Mouse (Mus musculus) heart, embryonic 13.5 days (tissue): ENCODE results near the gene Rin2. TPM values are rescaled to one million over a fixed set of nuclear protein-coding genes. Genes with fewer than 3 reads are reported as not detected.
A peak's percentile ranks its signal among the peaks of the same experiment; 100 is the strongest.

Source experiments
- ATAC-seq: fragments of 200-750 bp; cut with Nextera tagmentation; 2 replicates; pipeline ENCODE4 v1.8.0; 2017; ENCODE audit warnings: moderate TSS enrichment; ENCODE audit not compliant: insufficient number of reproducible peaks, low FRiP score, low TSS enrichment; ENCODE audit errors: extremely low read depth
- H3K27ac ChIP-seq: fragments of 300-500 bp; sonication (generic); replicated peaks from 2 replicates; pipeline ENCODE4 v1.5.1; 2015; ENCODE audit warnings: moderate library complexity, mild to moderate bottlenecking, inconsistent platforms
- H3K27me3 ChIP-seq: fragments of 300-500 bp; sonication (generic); replicated peaks from 2 replicates; pipeline ENCODE4 v1.6.1; 2015; ENCODE audit warnings: mild to moderate bottlenecking, inconsistent platforms
- H3K36me3 ChIP-seq: fragments of 300-500 bp; sonication (generic); 2 replicates; pipeline ENCODE4 v1.6.1; 2015; ENCODE audit warnings: mild to moderate bottlenecking, inconsistent platforms
- H3K4me1 ChIP-seq: fragments of 300-500 bp; sonication (generic); 2 replicates; pipeline ENCODE4 v1.6.1; 2015; ENCODE audit warnings: inconsistent platforms
- H3K4me2 ChIP-seq: fragments of 300-500 bp; sonication (generic); 2 replicates; pipeline ENCODE4 v1.6.1; 2015; ENCODE audit warnings: inconsistent platforms, mild to moderate bottlenecking, moderate library complexity
- H3K4me3 ChIP-seq: fragments of 300-500 bp; sonication (generic); 2 replicates; pipeline ENCODE4 v1.5.1; 2015; ENCODE audit warnings: moderate library complexity, mild to moderate bottlenecking, inconsistent platforms
- H3K9ac ChIP-seq: fragments of 300-500 bp; sonication (generic); 2 replicates; pipeline ENCODE4 v1.6.1; 2015; ENCODE audit warnings: inconsistent platforms, mild to moderate bottlenecking, moderate library complexity
- H3K9me3 ChIP-seq: fragments of 300-500 bp; sonication (generic); 2 replicates; pipeline ENCODE4 v1.6.1; 2016; ENCODE audit warnings: inconsistent platforms
- WGBS: fragments of 180-500 bp; shearing (Covaris S2); methylation state at CpG from one replicate; pipeline ENCODE4 v1.1.7; 2015; ENCODE audit warnings: mixed read lengths; 5-methylcytosine and 5-hydroxymethylcytosine counted together
- polyA plus RNA-seq: library from polyadenylated mRNA; unstranded; fragments of >200 nt; fragmentation: Nextera tagmentation; extraction: Ambion mirVana; gene quantifications from 2 replicates; pipeline ENCODE4 v1.2.1, GENCODE M21; 2015

Rin2 gene
- polyA plus RNA-seq, 1 experiment from 2014 or later: 15.6 TPM

DNA sequence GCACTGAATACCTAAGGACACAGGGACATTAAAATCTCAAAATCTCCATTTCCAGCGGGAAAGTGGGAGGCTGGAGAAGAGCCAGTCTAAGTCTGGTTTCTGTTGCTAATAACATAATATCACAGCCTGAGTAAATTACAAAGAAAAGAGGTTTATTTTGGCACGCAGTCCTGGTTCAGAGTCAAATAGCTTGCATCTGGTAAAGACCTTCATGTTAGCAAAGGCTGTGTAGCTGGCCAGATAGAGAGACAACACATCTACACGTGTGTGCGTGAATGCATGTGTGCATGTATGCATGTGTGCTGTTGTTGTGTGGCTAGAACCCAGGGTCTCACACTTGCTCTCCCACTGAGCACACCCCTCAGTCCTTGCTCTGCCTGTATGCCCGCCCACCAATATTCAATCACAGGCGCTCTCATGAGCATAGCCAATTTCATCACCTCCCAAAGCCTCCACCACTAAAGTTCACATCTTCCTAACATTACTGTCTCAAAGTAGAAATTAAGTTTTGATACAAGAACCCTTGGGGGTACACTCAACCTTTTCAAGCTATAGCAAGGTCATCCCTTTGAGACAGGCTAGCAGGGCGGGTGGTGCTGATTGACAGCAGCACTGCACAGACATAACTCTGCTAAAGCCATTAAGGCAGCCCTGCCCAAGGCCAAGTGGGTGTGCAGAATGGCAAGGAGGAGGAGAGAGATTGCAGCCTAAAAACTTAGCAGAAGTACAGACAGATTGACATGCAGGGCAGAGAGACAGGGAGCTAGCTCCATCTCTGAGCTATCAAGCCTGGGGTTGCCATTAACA lies 95.9 kb downstream of the Rin2 start:
- H3K9me3 ChIP-seq: no peaks in the 10 kb centered on the region
- H3K27ac ChIP-seq: peak overlapping the region; percentile 69
- H3K4me3 ChIP-seq: no peak overlapping the region
- H3K9ac ChIP-seq: no peak overlapping the region
- H3K27me3 ChIP-seq: no peaks in the 10 kb centered on the region
- no peak; the same call in 1 of the 2 replicates for ATAC-seq
- 58% methylated on average over 7 of the region's 7 CpGs for WGBS
- 0 out of 2 replicates have a peak, but pooled peaks cover 8% of the 10 kb centered on the region for H3K36me3 ChIP-seq
- peak overlapping the region; percentile 29; the same call in 1 of the 2 replicates for H3K4me2 ChIP-seq
- peaks cover 34% of the 10 kb centered on the region for H3K4me1 ChIP-seq

DNA sequence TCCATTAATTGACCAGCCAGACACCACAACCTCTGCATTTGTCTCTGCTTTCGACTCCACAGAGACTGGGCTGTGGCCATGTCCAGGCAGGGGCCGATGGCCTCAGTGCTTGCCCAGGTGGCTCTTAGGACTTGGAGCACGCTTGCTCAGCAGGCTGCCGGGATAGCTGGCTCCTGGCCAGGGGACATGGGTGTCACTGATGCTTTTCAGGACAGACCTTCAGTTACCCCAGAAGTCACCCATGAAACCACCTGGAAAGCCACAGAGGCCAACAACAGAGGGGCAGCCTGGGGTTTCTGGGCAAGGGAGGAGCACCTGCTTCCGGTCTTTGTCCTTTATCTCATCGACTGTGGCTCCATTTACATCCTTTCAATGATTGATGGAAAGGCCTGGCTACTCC lies 108.2 kb downstream of the Rin2 start:
- 32% methylated on average over 6 of the region's 6 CpGs for WGBS
- no peak for ATAC-seq
- Histone ChIP-seq H3K36me3 (no peaks in the 10 kb centered on the region), H3K9ac (no peak overlapping the region), H3K4me1 (peaks cover 53% of the 10 kb centered on the region), H3K27ac (no peak overlapping the region), H3K4me2 (no peak overlapping the region), H3K4me3 (no peak overlapping the region), H3K27me3 (no peaks in the 10 kb centered on the region), H3K9me3 (no peaks in the 10 kb centered on the region)

- 54% methylated on average over 13 of the region's 13 CpGs for WGBS
- peak overlapping the region; percentile 77; the same call in 1 of the 2 replicates for H3K4me2 ChIP-seq
- peaks cover 54% of the 10 kb centered on the region for H3K4me1 ChIP-seq
- peak overlapping the region; percentile 91 for H3K27ac ChIP-seq
- H3K9ac ChIP-seq: peak overlapping the region; percentile 24; the same call in 1 of the 2 replicates
- no peak overlapping the region for H3K4me3 ChIP-seq
- H3K9me3 ChIP-seq: no peaks in the 10 kb centered on the region
- H3K27me3 ChIP-seq: no peaks in the 10 kb centered on the region
- no peak for ATAC-seq
- peaks cover 4% of the 10 kb centered on the region; the same call in 1 of the 2 replicates for H3K36me3 ChIP-seq
Measured at GRCm38 (mm10) chr2:145784246-145784935, 109.4 kb downstream of the Rin2 start.

DNA sequence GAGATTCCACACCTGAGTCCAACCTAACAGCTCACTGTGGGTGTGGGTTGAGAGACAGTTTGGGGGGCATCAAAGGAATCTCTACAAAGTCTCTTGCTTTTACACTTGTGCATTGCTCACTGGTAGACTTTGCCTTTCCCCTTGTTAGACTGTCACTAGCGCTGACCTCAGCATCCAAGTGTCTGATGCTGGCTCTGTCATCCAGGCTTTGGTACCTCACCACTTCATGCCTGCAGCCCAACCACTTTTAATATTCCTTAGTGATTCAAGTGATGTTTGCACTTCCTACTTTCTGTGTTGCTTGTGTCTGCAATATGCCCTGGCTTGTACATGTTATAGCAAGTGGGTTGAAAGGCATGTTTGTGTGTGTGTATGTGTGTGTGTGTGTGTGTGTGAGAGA lies 109.9 kb downstream of the Rin2 start:
- peak overlapping the region; percentile 77; the same call in 1 of the 2 replicates for H3K4me2 ChIP-seq
- peak overlapping the region; percentile 91 for H3K27ac ChIP-seq
- ATAC-seq: no peak

GRCm38 (mm10) chr2:145785758-145786617 lies 111.0 kb downstream of the Rin2 start:
- WGBS: under 1% methylated on average over 18 of the region's 18 CpGs
- Histone ChIP-seq H3K4me3 (peak overlapping the region; percentile 59), H3K4me2 (peak overlapping the region; percentile 77), H3K9me3 (no peaks in the 10 kb centered on the region), H3K36me3 (peaks cover 7% of the 10 kb centered on the region), H3K9ac (peak overlapping the region; percentile 86), H3K27me3 (no peaks in the 10 kb centered on the region), H3K4me1 (peaks cover 57% of the 10 kb centered on the region), H3K27ac (peak overlapping the region; percentile 91)
- peak; percentile 58; the same call in 1 of the 2 replicates for ATAC-seq

More for the DNA sequence above, 109.9 kb downstream of the Rin2 start:
- Histone ChIP-seq H3K36me3 (peaks cover 4% of the 10 kb centered on the region; the same call in 1 of the 2 replicates), H3K27me3 (no peaks in the 10 kb centered on the region), H3K4me3 (no peak overlapping the region), H3K9ac (peak overlapping the region; percentile 24; the same call in 1 of the 2 replicates), H3K9me3 (no peaks in the 10 kb centered on the region), H3K4me1 (peaks cover 54% of the 10 kb centered on the region)
- WGBS: 59% methylated on average over 1 of the region's 1 CpGs

- Histone ChIP-seq H3K9me3 (no peaks in the 10 kb centered on the region), H3K27ac (peak overlapping the region; percentile 91), H3K27me3 (no peaks in the 10 kb centered on the region), H3K4me3 (peak overlapping the region; percentile 59), H3K4me1 (peaks cover 57% of the 10 kb centered on the region), H3K36me3 (peaks cover 13% of the 10 kb centered on the region), H3K4me2 (peak overlapping the region; percentile 77), H3K9ac (peak overlapping the region; percentile 86)
- no peak for ATAC-seq
- 12% methylated on average over 3 of the region's 3 CpGs for WGBS
Measured at GRCm38 (mm10) chr2:145786618-145786932, 111.6 kb downstream of the Rin2 start.

DNA sequence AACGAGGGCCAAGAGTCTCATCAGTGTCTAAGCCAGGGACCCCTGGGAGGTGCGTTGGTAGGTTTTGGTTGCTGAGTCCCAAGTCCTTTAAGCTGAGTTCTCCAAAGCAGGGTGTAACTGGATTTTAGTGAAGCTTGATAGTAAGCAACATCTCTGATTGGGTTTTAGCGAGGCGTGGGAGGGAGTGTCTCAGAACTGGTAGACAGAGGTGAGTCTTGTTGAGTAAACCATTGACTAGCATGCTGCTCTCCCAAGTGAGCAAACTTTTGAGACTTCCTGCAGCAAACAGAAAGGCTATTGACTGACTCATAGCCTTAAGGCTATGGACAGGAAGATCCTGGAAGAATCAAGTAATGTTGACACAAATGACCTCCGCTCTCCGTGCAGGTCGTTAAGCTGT lies 112.5 kb downstream of the Rin2 start:
- Histone ChIP-seq H3K4me2 (peak overlapping the region; percentile 77), H3K27me3 (no peaks in the 10 kb centered on the region), H3K4me3 (peak overlapping the region; percentile 59; the same call in 1 of the 2 replicates), H3K27ac (no peak overlapping the region; the same call in 1 of the 2 replicates), H3K4me1 (peaks cover 57% of the 10 kb centered on the region), H3K36me3 (peaks cover 22% of the 10 kb centered on the region), H3K9me3 (no peaks in the 10 kb centered on the region), H3K9ac (peak overlapping the region; percentile 86; the same call in 1 of the 2 replicates)
- no peak for ATAC-seq
- 55% methylated on average over 7 of the region's 7 CpGs for WGBS

GRCm38 (mm10) chr2:145788562-145789346 lies 113.7 kb downstream of the Rin2 start:
- Histone ChIP-seq H3K36me3 (peaks cover 22% of the 10 kb centered on the region), H3K27me3 (no peaks in the 10 kb centered on the region), H3K4me1 (peaks cover 50% of the 10 kb centered on the region), H3K27ac (no peak overlapping the region), H3K4me3 (no peak overlapping the region), H3K4me2 (no peak overlapping the region), H3K9me3 (no peaks in the 10 kb centered on the region), H3K9ac (no peak overlapping the region)
- no peak for ATAC-seq
- WGBS: 88% methylated on average over 3 of the region's 3 CpGs

DNA sequence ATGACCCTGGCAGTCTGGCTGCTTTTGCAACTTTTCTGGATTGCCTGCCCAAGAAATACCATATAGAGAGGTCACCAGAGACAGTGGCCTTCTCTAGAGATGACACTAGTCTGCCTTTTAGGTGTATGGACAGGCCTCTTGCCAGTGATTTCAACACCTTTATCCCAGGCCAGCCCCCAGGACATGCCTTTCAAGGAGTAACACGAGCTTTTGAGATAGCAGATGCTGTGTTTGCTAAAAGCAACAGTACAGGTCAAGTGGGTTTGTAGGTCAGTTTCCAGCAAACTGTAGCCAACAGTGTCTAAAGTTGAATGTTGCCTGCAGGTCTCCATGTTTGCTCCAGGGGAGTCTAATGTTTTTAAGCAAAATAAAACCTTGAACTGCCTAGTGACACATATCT lies 118.7 kb downstream of the Rin2 start:
- WGBS: 11% methylated on average over 1 of the region's 1 CpGs
- H3K9me3 ChIP-seq: no peaks in the 10 kb centered on the region
- peaks cover 38% of the 10 kb centered on the region for H3K36me3 ChIP-seq
- no peak overlapping the region for H3K4me3 ChIP-seq
- no peak overlapping the region for H3K9ac ChIP-seq
- H3K4me1 ChIP-seq: peaks cover 26% of the 10 kb centered on the region
- no peaks in the 10 kb centered on the region for H3K27me3 ChIP-seq
- no peak for ATAC-seq
- no peak overlapping the region for H3K4me2 ChIP-seq
- no peak overlapping the region for H3K27ac ChIP-seq

DNA sequence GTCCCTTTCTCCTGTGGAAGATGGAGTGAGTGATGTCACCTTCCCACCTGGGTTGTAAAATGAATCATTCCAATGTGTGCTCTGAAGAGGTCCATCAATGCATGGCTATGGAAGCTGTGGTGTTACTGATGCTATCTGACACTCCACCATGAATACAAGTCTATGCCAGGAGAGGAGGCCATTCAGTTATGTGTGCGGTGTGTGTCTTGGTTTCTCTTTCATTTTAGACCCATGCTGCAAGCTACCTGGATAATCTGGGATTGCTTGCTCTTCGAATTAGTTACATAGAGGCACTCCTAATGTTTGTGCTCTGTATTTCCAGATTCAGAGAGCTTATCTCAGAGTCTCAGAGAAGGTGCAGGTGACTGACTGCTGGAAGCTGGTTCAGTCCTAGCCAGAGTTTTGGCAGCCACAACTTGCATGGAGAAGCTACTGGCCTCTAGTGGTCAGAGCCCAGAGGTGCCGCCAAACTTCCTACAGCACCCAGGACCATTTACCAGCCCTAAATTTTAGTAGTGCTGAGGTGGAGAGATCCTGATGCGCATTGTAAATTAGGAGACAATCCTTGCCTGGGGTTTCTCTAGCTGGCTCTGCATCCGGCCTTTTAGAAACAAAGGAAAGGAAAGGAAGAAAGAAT lies 119.4 kb downstream of the Rin2 start:
- no peak for ATAC-seq

More for the DNA sequence above, 119.4 kb downstream of the Rin2 start:
- no peaks in the 10 kb centered on the region for H3K27me3 ChIP-seq
- peaks cover 26% of the 10 kb centered on the region for H3K4me1 ChIP-seq
- H3K9ac ChIP-seq: no peak overlapping the region
- no peak overlapping the region for H3K4me2 ChIP-seq
- H3K36me3 ChIP-seq: peaks cover 39% of the 10 kb centered on the region
- H3K27ac ChIP-seq: no peak overlapping the region
- 31% methylated on average over 5 of the region's 5 CpGs for WGBS
- H3K9me3 ChIP-seq: no peaks in the 10 kb centered on the region
- H3K4me3 ChIP-seq: no peak overlapping the region
